Mouse (Mus musculus): ENCODE data around the gene Srl.

The Srl gene

DNA sequence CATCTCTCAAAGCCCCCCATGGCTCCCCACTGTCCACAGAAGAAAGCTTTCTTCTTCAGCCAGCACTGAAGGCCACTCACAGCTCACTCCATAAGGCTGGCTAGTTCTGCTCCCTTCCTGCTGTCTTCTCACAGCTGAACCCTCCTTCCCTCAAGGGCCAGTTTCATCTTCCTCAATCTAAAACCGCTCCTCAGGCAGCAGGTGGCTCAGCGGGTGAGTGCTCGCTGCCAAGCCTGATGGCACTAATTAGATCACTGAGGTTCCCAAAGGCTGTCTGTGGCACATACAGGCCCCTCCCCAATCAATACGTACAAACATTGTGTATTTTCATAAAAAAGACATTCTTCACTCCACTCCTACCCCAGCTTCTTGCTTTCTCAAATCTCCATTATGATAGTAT is 22.5 kb downstream of the Srl start:
- no peak for DNase-seq (ENCODE audit: low spot score in 2 of 2)

DNA sequence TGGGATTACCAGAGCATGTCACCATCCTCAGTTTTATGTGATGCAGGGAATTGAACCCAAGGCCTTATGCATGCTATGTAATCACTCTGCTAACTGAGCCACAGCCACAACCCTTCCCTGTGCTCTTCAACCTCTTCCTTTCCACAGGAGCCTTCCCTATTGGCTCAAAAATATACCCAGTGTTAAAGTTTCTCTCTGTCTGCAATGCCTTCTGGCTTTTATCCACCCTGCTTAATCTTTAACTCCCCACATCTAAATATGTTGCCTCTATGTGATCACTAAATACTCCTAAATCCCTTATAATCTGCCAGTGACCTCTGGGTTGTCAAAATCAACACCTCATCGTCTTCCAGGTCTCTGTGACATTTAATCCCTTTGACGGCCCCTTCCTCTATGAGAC is 23.7 kb downstream of the Srl start:
- DNase-seq (ENCODE audit: low spot score in 2 of 2) = no peak

DNA sequence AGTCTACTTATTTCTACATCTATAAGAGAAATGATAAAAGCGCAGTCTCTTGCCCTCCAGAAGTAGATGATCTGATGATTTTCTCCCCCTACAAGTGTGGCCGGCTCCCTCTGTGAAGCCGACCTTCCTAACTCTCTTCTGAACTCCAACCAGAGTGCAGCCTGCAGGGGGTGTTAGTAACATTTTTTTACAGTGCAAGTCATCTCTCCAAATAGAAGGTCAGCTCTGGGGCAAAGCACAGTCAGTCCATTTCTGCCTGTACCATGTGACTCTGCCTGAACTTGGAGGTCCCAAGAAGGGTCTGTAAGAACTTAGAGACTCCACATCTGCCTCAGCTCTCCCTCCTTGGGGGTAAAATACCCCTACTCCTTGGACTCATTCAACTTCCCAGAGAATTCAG is 27.2 kb downstream of the Srl start:
- DNase-seq (ENCODE audit: low spot score in 2 of 2) = no peak

DNA sequence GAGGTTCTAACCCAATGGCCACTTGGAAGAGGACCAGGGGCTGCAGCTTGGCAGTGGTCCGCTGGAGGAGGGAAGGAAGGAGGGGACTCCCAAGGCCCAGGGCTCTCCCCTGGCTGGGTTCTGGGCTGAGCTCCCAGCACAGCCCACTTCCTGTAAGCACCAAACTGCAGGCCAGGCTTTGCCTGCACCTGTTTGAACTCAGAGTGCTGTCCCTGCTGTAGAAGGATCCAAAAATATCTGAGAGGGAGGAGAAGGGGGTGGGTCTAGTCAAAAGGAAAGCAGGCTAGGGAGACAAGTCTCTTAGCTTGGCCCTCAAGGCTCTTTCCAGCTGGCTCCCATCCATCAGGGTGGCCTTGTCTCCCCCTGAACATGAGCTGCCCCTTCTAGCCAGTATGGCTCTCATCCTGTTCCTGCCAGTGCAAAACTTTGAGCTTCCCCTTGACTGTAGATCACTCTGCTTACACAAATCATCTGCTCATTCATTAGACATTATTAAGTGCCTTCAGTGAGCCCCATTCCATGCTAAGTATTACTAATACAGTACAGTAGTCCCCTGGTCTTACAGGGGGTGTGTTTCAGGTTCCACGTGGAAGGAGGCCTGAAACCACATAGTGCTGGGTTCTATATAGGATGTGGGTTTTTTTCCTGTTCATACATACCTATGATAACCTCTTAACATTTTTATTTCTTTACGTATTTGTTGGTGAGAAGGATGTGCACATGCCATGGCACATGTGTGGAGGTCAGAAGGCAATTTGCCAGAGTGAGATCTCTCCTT is 28.8 kb downstream of the Srl start:
- peak in 1 of 2 experiments; percentile 12 for DNase-seq (ENCODE audit: low spot score in 2 of 2)

DNA sequence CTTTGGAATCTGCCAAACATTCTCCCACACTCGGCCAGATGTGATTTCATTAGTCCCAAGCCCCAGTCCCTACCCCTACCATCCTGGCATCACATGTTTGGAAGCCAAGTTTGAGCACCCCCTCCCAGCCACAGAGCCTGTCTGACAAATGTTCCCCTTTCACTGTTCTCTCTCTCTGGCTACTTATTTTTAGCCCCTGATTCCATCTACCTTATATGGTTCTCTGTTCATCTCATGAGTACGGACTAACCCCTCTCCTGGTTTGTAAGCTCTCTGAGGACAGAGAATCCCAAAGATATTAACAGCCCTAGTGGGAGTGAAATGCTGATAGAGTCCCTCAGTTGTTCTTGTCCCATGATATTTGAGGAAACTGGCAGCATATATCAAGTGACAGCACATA is 30.2 kb downstream of the Srl start:
- no peak for DNase-seq (ENCODE audit: low spot score in 2 of 2)

DNA sequence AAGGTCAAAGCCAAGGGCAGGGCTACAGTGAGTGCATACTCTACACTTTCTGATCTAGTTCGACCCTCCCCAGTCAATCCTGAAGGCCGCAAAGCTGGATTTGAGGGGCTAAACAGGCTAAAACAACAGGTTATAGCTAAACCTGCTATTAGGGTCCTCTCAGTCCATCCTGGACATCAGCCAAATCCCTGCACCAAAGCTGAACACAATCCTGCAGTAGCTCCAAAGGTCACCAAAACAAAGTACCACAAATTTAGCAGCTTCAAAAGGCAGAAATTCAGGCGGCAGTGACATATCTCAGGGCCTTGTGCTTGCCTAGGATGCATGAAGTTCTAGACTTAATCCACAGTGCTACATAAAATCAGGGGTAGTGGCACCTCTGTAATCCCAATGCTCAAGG is 35.4 kb downstream of the Srl start:
- no peak for DNase-seq (ENCODE audit: low spot score in 2 of 2)

DNA sequence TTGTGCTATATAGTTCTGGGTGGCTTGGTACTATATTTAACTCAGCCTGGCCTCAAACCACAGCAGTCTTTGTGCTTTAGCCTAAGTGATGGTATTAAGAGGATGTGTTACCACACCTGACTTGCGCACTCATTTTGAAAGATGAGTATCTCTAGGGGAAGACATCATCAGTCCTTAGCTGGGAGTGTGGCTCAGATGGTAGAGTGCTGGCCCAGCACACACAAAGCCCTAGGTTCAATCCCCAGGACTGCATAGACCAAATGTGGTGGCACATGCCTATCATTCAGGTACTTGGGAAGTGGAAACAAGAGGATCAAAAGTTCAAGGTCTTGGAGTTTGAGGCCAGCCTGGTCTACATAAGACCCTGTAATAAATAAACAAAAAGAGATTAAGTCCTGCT is 38.1 kb downstream of the Srl start:
- DNase-seq (ENCODE audit: low spot score in 2 of 2) = no peak

DNA sequence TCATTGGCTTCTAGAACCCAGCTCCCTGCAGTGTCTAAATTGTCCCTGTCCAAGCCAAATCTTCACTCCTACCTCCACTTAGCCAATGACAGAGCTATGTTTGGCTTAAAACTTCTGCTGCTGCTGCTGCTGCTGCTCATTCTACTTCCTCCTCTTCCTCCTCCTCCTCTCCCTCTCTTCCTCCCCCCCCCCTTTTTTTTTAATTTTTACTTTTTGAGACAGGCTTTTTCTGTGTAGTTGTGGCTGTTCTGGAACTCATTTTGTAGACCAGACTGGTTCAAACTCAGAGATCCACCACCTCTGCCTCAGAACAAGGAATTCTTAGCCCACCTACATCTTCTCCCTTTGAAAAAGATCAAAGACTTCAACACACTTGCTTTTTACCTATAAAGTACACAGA is 39.0 kb downstream of the Srl start:
- DNase-seq (ENCODE audit: low spot score in 2 of 2) = no peak

DNA sequence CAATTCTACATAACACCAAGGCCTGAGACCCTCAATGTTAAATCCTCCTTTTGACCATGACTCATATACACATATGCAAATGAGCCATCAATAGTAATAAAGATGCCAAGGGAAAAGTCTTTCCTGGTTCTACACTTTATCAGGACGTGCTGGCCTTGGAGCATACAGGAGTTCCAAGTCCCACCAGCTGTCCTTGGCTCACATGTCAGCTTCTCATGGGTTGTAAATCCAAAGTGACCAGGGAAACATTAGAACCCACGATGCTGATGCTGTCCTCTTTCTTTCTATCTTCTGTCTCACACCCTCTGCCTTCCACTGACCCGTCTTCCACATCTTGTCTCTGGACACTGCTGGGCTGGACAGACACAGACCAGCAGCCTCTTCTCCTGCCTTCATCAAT is 39.9 kb downstream of the Srl start:
- DNase-seq (ENCODE audit: low spot score in 2 of 2) = no peak

DNA sequence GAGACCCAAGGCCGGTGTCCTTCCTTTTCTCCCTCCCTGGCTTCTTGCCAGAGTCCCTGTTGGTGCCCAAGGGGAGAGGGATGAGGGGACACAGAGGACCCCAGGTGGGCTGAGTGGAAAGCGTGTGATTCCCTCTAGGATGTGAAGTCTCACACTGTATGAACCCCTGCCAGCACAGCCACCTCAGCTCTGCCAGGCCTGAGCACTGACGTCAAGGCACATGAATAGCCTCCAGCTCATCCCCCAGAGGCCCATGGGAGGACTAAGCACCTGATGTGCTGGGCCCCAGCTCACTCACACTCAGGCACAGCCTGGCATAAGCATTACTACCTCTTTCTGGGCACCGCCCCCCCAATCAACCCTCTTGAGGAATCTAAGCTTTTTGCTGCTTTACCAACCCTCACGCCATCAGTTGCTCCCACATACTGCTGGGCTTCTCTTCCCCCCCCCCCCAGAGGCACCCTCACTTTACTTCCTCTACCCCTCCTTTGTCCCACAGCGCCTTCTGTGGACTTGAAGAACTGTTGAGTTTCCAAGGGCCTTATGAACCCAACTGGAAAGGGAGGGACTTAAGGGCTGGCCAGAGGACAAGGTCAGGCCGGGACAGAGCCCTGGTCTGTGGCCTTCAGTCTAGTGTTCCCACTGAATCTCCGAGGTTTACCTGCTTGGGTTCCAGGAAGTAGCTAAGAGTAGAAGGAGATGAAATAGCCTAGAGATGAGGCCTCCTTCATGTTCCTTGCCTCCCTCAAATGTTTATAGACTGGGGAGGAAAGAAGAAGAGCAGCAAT is 40.8 kb downstream of the Srl start:
- DNase-seq (ENCODE audit: low spot score in 2 of 2) = no peak

DNA sequence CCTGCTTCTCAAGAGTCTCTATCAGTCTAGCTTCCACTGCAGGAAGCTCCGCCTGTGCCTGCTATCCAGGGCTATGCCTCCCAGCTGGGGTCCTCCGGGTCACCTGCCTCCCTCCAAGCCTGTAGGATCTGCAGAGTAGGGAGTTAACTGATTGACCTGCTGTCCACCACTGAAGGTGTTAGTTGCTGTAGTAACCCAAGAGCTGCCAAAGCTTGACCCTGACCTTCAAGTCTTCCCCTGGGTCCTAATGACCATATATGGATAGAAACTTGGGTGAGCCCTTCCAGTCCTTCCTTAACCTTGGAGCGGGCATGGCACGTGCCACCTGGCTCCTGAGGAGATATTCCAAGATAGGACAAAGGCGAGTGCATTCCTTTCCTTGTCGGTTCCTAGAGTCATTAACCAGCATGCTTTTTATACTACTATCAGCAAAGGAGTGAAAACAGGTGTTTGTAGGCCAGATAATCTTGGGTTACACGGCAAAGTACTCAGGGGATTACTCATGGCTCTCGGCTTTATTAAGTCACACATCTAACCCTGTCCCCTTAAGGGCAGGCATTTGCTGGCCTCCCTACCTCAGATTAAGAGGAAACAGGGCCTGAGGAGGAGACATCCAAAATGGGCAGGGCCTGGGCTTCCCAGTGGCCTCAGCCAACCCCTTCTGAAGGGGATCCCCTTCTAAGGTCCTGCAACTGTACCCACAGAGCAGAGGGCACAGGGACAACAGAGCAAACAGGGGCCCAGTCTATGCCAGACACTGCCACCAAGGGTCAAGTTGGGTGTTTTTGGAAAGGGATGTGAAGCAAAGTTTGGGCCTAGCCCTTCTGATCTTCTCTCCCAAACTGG is 43.6 kb downstream of the Srl start:
- no peak for DNase-seq (ENCODE audit: low spot score in 2 of 2)

DNA sequence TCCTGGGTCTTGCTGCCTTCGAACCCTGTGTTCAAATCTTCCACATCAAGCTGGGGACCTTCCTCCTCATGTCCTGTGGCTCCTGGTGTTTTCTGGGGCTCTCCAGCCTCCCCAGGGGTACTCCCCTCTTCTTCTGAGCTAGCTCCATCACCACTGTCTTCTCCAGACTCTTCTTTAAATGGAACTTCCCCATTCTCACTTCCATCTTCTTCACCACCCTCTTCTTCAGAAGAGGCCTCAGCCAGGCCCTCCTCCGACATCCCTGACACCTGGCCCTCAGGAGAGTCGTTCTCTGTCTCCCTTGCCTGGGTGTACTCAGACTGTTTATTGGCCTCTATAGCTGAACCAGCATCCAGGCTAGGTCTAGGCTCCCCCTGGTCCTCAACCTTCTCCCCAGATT is 45.1 kb downstream of the Srl start:
- no peak for DNase-seq (ENCODE audit: low spot score in 2 of 2)

DNA sequence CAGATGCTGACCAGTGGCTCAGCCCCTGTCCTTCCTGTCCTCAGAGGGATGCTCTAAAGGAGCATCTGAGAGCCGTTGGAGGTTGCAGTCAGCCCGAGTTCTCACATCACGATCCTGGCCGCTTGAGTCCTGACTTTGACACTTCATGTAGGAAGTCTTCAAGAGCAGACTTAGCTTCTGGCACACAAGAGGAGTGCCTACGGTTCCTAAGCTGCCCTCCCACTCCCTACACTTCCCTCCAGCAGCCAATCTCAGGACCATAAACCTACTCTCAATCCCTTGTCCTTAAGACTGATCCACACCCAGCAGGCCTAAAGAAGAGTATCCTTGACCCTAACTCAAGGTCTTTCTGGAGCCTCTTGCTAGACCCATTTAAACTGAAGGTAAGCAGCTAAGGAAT is 45.8 kb downstream of the Srl start:
- DNase-seq (ENCODE audit: low spot score in 2 of 2) = no peak

DNA sequence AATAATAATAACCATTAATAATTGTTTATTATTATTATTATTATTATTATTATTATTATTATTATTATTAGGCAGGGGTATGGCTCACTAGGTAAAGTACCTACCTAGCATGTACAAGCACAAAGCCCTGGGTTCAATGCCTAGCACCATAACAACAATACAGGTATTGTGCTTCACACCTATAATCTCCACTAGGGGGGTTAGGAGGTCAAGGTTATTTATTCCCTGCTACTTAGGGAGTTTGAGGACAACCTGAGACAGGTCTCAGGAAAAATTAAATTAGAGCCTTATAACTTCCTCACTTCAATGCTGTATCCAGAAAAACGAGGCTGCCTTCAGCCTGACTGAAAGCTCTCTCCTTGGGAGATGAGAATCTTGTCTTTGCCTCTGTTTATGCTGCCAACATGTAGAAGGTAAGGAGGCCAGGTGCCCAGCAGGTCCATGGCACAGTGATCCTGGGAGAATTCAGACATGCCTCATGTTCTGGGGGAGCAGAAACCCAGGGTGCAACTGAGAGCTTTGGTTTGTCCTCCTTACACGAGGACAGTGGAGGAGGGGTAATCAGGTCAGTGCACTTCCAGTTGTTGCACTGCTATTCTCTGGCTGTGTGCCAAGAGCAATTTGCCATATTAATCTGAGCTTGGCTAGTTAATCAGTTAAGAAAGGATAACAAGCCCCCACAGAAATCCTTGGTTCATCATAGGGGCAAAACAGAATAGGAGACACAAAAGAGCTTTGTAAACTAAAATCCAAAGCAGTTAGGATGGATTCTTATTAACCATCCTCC is 48.6 kb downstream of the Srl start:
- no peak for DNase-seq (ENCODE audit: low spot score in 2 of 2)

DNA sequence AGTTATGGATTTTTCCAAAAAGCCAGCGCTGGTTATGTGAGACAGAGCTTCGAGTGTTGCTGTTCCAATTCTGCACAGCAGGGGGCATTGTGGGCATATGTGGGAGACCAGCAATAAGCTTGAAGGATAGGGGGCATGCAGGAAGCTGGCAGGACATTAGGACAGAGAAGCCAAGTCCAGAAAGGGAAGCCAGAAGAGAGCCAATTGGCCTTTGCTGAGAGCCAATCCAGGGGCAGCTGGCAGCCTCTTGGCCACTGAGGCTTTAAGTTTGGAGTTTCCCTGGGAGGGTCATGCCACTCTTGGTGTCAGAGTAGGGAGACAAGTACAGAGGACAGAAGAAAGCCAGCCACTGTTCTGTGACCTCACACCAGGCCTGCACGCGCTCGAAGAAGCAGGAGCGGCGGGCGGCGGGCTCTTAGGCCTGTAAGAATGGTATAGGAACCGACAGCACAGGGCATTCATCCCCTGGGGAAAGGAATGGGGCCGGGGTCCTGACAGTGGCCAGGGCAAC is 52.4 kb downstream of the Srl start:
- DNase-seq (ENCODE audit: low spot score in 2 of 2) = peak; percentile 77 to 95

DNA sequence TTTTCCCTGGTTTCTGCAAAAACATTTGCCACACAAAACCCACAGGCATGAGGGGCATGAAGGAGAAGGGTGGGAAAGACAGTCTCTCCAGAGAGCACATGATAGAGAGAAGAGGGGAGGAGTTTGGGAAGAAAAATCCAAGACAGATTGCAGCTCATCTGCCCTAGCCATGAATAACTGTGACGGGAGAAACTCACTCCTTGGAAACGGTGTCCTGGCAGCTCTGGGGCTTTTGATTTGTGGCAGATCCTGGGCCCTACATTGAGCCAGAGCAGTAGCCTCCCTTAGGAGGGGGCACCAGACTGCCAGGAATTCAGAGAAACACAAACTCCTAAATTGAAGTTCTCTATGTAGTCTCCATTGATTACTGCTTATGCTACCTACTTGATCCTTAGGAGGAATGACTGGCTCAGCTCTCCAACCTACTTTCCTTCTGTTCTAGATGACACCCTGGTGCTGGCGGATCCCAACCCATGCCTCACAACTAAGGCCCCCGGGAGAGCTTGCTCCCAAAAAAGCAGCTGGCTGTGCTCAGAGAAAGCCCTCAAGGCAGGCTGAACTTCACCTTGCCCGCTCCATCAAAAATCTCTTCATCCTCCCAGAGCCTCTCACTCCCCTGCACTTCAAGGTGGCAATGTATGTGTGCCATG is 60.9 kb downstream of the Srl start:
- no peak for DNase-seq (ENCODE audit: low spot score in 2 of 2)

DNA sequence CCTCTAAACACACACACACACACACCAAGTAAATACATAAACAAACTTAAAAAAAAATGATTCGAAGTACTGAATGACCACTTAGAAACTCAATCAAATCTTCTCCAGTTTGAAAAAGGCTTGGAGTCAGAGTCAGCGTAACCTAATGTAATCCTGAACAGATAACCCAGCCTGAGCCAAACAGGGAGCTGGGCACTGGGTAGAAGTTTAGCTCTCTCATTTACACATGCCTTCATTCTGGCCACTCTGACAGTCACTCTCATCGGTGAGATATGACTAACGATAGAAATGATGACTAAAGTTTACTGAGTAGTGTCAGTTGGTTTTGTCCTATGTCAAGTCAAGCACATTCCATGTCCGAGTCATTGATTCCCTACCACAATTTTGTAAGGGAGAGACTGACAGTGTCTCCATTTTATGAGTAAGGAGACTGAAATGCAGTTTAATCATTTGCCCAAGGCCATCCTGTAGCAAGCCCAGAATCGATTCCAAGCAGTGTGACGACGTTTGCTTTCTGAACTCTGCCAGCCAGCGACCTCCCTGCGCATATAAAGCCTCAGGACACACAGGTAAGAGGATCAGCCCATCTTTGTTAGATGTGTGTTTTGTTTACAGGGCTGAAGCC is 63.9 kb downstream of the Srl start:
- DNase-seq (ENCODE audit: low spot score in 2 of 2) = no peak

DNA sequence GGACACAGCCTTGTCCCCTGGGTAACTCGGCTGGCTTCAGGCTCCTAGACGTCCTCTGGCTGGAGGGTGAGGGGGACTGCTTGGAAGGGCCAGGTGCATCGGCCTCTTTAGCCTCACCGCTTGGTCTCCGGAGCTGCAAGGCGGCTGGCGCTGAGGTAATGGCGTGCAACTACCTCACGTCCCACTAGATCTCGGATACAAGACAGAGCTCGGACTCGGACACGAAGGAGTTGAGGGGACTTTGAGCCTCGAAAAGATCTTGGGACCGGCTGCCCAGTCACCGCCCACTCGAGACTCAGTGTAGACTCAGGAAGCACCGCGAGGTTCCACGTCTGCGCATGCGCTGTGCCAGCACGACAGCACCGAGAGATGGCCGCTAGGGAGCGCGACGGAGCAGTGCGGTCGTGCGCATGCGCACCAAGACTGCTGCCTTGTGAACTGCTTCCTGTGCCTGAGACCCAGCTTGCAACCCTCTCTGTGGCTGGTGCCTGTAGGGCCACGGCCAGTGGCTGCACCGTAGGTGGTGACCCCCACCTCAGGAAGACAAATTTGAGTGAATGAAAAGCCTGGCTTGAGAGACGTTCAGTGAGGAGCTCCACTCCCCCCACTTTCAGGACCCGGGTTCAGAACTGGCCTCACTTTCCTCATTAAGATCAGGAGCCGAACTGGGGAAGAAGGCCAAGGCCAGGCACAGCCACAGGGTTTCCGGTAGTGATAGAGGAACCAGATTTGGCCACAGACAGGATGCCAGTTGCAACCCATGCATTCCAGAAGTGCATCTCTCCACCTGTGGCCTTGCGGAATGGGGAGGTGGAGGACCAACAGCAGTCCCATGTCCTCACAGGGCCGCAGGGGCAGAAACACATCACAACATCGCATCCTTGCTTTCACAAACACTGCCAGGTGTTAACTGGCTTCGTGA is 66.5 kb downstream of the Srl start:
- peak; percentile 89 to 97 for DNase-seq (ENCODE audit: low spot score in 2 of 2)
